Mouse (Mus musculus) thymus, postnatal 4 days (tissue): ENCODE data around the gene Tbx15.
A peak's percentile ranks its signal among the peaks of the same experiment; 100 is the strongest.

ENCODE experiments used
- DNase-seq: peaks from one replicate; pipeline ENCODE4 v3.0.0; 2021

Gene Tbx15

DNA sequence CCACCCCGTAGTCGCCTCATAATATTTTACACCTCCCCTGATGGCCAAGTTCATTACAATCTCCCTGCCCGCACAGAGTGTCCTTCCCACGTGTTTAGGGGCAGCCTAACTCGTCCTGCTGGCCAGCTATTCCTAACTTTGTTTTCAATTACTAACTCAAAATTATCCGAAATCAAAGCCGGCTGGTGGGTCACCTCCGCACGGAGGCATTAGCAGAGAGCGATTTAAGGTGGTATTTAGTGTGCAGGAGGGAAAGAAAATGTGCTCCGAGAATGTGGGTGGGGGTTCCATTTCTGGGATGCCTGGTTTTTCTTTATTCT, 9.3 kb downstream of the Tbx15 start:
- no peak for DNase-seq

DNA sequence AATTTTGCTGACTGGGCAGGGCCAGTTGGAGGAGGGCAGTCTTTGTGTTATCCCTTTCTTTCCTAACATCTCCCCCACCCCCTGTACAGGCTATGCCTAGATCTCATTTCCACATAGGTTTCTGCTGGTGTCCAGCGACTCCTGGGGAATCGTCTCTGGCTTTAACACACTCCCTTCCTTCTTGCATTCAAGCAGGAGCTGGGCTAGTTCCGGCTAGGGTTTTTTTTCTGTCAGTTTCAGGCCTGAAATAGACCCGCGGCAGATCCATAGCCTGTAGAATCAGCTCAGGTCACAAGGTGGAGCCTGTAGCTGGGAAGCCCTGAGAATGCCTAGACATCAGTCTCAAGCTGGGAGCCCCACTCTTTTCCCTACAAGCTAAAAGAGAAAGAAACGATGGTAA, 9.7 kb downstream of the Tbx15 start:
- no peak for DNase-seq

DNA sequence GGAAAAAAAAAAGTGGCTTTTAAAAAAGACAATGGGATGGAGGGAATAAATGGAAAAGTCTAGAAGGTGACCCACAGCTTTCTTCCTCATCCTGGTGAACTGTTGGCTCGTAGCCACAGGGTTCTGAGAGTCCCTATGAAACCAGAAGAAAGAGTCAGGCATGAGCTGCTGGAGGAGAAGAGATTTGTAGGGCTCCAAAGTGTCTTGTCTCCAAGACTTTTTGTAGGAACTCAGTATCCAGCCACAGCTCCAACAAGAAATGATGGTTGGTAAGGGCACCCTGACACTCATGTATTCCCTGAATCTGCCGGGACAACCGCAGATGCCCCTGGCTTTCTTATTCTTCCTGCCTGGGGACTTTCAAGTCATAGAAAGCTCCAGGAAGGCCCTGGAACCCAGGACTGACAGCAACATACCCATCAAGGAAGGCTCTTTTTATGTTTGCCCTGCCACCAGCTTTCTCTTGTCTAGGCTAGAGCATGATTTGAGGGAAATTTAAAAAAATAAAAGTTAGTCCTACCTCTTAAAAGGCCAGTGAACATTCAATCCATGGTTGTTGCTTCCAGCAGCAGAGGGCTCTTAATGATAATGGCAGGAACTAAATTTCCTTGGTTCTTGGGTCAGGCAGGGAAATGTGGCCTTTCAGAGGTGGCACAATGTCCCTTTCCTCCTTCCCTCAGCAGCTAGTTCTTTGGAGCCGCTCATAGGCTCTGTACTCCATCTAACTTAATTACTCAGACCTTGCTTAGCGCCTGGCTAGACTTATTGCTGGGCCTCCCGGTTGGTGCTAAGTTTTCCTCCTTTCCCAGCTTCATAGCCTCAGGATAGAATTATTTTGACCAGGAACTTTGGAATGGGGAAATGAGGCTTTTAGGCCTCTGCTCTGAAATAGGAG, 11.3 kb downstream of the Tbx15 start:
- DNase-seq = no peak

DNA sequence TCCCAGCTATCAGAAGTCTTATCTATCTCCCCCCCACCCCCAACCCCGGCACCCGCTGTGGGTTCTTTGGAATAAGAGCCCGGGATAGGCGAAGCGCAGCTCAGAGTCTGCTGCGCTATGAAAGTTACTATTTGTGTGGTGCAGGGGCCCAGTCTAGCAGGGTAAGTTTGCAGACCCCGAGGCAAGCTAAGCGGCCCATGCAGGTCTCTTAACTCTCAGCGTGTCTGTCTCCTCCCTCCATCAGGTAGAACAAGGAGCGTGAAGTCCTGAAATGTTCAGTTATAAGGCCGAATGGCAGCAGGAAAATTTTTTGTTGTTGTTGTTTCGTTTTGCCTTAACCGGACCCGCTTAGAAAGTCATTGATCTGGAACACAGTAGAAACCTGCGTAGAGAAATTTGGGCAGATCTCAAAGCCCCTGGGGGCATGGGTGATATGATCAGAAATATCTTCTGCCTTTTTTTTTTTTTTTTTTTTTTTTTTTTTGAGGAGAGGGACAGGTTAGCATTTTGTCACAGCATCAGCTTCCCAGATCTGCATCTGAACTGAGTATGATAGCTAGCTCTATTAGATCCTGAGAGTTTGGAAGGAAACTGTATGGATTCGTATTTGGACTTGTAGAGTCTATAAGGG, 12.4 kb downstream of the Tbx15 start:
- no peak for DNase-seq

DNA sequence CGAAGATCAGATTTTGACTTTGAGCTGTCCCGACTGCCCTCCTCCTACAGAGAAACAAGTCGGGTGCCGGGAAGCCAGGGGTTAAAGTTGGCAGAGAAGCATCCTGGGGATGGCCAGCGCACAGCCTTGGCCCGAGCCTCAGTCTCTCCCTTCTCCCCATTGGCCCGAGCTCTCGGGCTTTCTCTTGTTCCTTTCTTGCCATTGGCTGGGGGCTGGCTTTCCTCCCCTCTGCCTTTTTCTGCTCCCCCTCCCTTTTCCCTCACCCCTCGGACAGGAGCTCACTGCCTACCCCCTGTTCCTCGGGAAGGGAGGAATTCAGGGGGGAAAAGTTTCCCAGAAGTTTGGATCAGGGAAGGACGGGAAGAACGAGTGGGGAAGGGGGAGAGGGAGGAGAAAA, 12.9 kb downstream of the Tbx15 start:
- DNase-seq = no peak

DNA sequence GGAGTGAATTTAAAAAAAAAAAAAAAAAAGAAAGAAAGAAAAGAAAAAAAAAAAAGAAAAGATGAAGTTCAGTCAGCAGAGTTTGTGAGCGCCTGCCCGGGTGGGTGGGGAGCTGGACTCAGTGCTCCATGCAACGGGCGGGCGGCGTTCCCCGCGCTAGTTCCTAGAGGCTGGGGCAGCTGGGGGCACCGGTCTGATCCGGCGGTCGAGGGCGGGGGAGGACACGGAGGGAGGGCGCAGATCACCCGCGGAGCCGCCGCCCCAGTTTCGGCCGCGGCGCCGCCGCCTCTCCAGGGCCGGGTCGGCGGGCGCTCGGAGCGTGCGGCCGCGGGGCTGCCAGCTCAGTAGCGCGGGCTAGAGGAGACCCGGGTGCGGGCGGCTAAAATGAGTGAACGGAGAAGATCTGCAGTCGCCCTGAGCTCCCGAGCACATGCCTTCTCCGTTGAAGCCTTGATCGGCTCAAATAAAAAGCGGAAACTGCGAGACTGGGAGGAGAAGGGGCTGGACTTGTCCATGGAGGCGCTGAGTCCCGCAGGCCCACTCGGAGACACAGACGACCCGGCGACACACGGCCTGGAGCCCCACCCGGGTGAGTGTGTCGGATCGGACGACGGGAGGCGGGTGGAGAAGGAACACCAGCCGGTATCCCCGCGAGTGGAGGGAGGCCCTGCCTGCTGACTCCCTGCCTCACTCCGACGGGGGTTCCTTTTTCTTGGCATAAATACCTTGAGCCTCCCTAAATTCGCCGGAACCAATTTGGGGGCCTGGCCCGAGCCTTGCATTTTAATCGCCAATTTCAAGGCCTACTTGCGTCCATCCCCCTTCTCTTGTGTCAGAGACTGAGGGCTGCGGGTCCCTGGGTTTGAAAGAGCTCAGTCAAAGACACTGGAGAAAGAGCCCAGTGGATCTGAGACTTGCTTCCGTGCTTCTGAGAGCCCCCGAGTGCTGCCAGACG, 13.6 kb downstream of the Tbx15 start:
- peak; percentile 55 for DNase-seq

DNA sequence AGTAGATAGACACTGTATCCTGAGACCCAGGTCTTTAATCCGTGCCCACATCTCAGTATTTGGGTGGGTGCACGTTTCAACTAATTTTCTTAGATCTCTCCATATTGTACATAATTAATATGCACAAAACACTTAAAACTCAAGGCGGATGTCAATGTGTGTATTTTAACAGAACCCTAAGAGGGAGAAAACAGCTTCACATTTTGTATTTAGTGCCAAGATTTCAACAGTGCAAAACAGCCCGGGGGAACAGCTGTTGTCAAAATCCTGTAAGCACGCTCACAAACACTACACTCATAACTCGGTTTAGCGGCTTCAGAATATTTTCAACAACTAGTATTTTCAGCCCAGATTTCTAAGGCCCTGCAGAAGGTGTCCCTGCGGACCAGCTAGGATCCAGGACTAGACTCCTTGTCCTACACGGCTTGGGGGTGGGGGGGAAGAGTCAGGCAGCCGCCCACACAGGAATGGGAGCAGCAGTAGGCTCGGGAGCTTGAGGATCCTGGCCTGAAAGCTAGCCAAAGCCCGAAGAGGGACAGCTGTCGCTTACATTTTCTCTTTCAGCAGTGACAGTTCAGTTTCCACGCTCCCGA, 14.5 kb downstream of the Tbx15 start:
- no peak for DNase-seq

DNA sequence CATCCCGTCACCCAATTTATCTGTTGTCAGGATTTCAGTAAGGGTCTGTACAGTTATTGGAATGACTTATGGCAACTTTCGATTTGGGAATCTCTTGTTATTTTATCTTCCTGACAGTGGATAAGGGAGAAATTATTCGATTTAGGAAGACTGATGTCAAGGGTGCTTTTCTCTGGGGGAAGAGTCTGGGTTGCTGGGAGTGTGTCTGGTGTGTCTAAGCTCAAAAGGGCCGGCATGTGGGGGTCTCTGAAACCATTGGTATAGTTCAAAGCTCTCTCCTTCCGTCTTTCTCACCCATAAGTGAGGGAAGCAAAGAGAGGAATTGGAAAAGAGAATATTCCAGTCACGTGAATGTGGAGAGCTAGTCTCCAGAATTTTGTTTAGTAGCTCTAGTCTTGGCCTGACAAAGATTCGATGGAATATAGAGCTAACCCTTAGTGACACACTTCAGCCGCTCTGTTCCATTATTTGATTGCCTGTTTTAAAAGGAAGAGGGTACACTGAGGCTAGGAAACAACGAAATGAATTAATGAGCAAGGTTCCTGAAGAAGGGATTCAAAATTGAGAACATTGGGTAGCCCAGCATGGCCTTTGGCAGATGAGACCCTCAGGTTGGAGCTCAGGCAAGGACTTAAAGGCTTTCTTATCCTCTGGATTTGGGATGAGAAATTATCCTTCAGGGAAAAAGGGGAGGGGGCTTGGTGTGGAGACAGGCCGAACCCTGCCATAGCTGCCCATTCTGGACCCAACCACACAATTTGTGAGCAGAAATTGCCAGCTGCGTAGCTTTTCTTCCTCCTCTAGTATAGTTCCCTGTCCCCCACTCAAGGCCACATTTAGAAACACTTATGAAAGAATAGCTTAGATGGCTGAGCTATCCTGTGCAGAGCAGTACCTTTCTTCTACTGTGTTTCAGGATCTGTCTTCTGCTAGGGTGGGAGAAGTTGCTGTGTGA, 15.5 kb downstream of the Tbx15 start:
- DNase-seq = no peak

DNA sequence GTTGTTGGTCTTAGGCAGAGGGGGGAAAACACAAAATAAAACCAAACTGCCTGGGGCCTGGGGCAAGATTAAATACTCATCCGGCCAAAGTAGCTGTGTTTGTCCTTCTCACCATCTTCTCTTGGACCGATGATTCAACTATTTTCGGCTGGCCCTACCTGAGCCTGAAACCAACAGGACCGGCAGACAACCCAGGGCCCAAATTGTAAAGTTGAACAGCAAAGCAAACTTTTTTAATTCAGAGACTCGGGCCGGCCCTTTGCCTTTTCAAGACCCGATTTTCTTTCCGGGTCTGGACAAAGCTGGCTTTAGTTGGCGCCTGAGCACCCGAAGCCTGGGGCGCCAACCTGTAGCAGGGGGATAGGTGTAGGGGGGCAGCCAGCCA, 16.2 kb downstream of the Tbx15 start:
- no peak for DNase-seq

DNA sequence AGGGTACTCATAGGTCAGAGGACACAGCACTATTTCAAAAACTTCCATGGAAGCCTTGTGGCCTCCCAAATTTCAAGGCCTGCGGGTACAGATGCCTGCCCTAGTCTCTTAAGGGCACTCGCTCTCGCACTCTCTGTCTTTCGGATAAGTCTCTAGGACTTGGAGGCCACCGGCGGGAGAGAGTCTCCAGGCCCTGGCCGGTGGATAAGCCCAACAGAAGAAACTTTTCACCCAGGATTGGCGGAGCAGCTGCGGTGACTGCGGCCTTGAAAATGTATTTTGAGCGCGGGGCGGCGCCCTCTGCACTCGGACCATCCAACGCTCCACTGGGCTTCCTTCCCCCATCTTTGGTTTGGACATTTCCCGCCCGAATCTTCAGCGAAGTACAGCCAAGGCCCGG, 16.6 kb downstream of the Tbx15 start:
- no peak for DNase-seq

DNA sequence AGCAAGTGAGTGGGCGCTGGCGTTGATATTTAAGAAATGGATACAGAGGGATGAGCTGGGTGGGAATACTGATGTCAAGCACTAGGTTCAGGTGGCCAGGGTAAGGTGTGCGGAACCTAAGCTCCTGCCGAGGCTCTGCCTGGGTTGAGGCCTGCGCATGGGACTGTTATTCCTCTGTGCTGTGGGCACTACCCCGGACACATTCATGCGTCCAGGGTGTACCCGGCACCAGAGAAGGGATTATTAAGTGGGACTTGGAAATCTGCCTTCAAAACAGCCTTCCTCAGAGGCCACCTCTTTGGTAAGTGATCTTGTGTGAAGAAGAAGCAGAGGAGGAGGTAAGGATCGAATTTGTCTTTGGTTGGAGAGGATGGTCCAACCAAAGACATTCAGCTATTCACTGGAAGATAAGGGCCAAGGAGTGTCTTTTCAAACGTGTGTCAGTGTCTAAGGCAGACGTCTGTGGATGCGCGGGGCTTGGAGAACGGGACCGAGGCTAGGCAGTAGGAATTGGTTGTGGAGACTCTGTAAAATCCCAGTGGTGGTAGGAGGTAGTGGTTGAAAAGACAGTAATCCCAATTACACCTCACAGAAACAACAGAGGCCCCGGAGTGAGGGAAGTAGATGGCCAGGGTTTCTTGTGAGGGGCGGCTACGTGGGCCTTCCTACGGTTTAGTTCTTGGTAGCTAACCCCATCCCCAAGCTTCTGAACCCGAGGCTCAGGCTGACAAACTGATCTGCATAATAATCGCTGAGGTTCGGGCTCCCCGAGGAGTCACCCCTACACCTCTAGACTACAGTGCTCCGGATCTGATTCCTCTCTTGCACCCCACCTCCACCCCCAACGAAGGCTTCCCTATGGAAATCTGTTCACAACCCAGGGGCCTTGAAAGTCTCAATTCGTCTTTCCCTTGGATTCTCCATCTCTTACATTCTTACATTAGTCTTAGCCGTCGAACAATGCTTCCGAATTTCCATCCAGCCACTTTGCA, 17.7 kb downstream of the Tbx15 start:
- DNase-seq = no peak

DNA sequence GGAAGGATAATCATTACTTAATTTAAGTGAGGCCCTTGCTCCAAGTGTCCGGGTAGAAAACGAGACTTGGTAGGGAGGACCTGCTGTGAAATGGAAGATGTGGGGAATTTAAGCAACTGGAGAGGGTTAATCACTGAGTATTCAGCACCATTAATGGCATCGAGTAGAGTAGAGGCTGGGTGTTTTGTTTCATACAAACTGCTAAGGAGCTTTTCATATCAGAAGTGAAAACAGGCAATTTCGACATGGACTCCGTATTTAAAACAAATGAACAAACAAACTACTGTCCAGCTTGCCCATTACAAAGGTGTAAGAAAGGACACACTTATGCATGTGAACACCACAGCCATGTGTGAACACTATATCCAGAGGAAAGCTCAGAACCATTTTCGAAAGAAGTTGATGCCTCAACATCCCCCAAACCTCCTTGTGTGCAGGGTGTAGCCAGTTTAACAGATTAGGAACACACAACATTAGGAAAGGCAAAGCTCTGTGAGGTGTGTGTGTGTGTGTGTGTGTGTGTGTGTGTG, 19.6 kb downstream of the Tbx15 start:
- DNase-seq = no peak

DNA sequence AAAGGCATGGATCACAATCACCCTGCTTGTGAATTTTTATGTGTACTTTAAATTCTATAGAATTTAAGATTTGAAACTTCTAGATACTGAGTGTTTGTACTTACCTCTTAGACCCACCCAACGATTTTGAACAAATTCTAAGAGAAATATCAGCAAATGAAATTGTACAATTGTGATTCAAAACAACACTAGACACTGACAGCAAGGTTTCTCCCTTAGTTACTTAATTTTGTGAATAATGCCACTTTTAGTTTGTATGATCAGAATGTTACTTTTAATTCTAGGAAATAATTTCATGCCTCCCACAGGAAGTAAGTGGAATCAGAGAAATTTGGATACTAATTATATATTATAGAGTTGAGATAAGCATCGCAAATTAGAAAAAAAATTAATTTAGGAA, 20.2 kb downstream of the Tbx15 start:
- no peak for DNase-seq

DNA sequence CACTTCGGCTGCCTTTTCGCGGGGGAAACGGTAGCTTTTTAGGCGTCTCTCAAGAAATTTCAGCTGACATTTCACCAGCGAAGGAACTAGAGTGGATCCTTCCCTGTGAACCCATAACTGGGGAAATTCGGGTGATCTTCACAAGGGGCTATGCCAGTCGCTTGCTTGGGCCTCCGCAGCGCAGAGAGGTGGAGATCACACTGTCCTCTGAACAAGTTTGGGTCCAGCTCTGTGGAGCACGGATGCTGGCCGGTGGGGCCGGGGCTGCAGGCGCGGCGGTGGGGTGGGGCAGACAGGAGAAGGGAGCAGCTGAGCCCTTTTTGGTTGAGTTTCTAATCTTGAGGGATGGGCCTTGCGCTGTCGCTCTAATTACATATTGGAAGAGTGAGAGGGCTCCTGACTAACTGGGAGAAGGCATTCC, 21.2 kb downstream of the Tbx15 start:
- no peak for DNase-seq

DNA sequence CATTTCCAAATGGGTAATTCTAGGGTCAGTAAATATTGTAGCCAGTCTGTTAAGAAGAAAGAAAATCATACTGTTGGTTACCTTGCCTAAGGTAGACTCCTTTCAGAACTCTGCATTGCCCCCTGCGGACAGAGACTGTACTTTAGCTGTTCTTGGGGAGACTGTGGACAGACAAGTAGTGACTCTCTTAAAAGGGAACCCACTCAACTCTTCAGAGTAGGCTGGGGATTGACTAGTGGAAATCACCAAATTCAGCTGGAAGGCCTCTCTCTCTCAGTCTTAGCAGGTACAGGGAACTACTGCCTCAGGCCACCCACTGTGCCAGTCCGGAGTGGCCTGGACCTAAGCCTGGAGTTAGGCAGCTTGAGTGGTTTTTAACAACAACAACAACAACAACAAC, 21.8 kb downstream of the Tbx15 start:
- DNase-seq = no peak

DNA sequence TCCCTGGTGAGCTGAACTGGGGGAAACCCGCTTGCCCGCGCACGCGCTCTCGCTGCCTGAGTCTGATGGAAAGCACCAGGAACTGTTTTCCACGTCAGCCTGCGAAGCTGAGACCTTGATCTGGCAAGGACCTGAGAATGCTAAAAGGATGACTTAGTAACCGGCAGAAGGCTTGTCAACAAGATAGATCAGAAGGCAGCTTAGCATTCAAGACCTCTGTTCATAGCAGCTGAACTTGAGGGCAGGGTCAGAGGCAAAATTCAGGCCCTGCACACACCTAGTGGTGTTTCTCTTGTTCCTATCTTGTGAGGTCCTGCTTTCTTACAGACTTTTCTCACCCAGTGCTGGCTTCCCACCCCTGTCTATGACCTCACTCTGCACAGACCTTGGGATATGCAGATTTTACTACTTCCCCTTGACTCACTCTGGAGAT, 23.3 kb downstream of the Tbx15 start:
- DNase-seq = no peak

DNA sequence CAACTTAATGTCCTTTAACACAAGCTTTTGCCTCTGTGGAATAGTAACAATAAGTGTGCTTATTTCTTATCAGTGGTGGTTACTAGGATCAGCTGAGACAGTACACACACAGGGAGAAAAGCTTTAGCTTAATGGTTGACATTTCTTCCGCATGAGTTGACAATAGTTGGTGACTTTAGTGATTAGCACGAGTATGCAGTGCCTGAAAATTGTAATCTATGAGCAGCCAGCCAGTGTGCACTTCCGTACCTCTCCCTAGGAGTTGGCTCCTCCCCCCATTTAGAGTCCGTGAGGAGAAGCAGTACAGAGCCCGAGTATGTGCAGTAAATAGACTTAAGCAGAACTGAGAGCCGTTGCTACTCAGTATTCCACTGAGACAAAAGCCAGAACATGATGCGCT, 24.5 kb downstream of the Tbx15 start:
- no peak for DNase-seq

DNA sequence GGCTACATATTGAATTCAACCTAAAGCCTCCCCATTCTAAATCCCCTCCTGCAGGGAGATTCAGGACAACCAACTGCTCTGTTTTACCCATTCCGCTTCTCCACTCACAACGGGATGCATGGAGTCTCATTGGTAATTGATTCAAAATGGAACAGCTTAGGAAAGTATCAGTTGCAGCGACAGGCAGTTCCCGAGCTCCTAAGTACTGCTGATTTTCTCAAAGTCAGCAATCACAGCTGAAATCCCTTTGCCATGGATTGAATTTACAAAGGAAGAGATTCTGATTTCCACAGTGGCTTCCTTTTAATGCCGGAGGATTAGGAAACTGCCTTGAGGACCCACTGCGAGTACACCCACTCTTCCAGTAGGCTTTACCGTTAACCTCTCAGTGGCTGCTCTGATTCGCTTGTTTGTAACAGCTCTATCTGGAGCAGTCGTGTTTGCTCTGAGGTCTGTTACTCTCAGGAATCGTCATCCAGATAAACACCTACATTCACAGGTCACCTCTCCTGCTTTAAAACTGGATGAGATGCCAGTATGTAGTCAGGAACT, 26.6 kb downstream of the Tbx15 start:
- DNase-seq = no peak

DNA sequence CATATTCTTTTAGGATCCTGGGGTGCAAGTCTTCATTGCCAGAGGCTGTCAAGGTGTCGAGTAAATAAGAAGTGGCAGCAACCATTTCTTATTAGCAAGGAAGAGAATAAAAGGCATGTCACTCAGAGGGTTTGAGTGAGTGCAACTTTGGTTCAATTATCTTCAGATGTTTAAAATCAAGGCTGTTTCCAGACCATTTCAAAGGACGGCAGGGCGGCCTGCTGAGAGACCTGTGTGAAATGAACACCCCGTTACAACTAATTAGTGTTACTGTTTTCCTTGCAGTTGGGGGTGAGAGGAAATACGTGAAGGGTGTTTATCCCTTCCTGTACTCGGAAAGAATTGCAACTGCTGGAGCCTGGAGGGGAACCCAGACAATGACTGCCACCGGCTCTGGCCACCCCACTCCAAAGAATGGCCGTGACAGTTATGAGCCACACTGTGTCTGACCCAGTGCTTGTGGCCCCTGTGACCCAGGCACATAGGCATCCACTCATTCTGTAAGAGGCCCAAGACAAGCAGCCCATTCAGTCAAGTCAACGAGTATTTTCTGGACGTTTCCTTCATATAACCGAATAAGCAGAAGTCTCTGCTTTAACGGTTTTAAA, 37.9 kb downstream of the Tbx15 start:
- DNase-seq = no peak

DNA sequence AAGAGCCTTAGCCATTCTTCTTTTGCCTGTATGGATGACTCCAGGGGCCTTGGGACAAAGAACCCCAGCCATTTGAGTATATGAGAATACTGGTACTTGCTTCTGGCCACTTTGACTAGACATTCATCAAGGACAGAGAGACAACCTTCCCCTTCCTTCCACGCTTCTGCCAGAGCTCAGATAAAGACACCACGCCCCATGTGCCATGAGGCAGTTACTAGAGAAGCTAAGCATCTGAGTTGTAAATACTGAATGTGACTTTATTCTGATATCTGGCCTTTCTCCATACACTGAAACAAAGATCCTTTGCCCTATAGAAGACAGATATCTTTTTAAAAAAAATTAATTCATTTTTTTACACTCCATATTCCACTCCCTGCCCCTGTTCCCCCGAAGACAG, 39.5 kb downstream of the Tbx15 start:
- DNase-seq = no peak
